Mouse (Mus musculus): ENCODE data around the gene Bloc1s2.
"Not testable (repeated sequence)": the region's sequence is repeated elsewhere in the genome, so short reads cannot be mapped to it uniquely, and the experiment has no call there.

Gene Bloc1s2

DNA sequence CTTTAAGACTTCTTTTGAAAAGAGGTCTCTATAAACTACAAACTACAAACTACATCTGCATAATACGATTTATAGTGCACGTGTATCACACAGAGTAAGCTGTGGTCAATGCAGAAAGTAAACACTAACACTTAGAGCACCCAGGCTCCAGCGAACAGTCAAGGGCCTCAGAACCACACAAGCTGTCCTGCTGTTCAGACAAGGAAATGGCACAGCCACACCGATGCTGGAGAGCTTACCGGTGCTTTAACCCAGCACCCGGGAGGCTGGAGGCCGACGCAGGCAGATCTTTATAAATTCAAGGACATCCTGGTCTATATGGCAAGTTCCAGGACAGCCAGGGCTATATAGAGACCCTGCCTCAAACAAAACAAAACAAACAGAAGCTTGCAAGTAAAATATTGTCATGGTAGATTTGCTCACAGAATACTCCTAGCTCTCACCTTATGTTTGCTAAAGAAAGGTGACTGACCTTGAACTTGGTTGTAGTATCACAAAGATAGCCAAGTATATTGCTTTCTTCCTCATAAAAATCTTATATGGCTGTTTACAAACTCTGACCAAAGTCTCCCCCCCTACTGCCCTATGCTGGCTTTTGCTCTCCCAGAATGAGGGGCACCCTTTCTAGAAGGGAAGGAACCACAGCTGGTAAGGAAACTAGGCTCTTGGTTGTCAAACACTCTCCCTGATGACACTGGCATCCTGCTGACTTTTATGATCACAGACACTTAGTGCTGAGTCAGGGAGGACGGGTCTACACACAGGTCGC lies 18.3 kb downstream of the Bloc1s2 start:
- no peak for DNase-seq (ENCODE audit: low spot score in 2 of 2)

DNA sequence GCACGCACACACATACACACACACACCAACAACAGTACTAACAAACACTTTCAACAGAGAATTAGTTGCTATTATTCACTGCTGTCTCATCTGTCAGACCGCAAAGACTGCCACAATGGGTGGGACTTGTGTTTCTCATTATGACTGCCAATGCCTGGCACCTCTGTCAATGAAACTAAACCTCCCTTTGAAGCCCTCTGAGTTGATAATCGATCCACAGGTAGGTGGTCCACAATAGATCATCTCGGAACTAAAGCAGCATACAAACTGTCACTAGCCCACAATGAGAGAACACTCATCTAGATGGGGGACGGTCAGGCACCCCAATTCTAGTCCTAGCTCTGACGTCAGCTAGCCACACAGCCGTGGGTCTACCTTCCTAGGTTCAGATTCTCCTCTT lies 25.1 kb downstream of the Bloc1s2 start:
- DNase-seq (ENCODE audit: low spot score in 2 of 2) = no peak

DNA sequence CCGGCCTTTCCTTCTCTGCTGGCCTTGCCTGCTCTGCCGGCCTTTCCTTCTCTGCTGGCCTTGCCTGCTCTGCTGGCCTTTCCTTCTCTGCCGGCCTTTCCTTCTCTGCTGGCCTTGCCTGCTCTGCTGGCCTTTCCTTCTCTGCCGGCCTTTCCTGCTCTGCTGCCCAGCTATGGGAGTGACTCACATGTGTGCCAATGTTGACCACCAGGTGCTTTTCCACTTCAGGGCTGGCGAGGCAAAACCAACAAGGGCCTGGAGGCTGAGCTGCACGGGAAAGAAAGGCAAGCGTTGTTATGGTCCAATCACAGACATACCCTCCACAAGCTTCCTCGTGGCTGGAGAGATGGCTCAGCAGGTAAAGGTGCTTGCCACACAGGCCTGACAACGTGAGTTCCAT lies 25.6 kb downstream of the Bloc1s2 start:
- DNase-seq (ENCODE audit: low spot score in 2 of 2) = not testable (repeated sequence)

DNA sequence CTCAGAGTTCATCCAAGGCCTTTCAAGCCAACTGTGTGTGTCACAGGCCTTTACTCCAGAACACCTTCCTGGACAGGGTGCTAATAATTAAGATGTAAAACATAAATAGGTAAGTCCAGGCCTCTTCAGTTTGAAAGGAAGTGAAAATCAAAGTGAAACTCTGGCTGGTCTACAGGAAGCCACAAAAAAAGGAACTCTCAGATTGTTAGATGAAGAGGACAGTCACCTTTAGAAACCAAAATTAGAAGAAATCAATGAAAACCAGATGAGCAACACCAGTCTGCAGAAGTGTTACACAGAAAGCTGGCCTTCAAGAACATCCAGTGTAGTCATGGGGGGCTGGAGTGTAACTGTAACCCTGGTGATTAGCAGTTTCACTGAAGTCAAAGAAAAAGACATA lies 28.5 kb downstream of the Bloc1s2 start:
- DNase-seq (ENCODE audit: low spot score in 2 of 2) = no peak

DNA sequence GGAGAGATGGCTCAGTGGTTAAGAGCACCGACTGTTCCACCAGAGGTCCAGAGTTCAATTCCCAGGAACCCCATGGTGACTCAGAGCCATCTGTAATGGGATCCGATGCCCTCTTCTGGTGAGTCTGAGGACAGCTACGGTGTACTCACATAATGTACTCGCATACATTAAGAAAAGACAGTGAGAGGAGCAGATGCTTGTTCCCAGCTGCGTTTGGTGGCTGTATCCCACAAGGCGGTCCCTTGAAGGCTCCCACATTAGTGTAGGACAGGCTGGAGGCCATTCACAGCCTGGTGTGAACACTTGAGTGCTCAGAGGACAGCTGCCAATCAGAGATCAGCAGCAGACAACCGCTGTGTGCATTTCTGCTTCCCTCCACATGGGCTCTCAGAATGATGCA lies 34.5 kb downstream of the Bloc1s2 start:
- DNase-seq (ENCODE audit: low spot score in 2 of 2) = no peak

DNA sequence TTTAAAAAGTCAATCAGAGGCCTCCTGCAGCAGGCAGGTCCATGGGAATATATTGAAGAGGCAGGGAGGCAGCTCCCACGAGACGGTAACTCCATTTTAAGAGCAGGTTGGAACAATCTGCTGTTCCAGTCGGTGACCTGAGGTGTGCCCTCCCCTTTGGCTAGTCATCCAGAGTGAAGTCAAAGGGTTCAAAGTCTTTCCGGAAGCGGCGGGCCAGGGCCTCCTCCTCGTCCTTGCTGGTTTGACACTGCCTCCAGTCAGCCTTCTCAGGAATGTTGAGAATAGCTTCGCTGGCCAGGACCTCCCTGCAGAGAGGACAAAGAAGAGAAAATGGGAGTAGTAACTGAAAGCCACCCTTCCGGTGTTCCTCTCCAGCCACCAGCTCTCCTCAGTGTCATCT lies 35.9 kb downstream of the Bloc1s2 start:
- DNase-seq (ENCODE audit: low spot score in 2 of 2) = no peak

DNA sequence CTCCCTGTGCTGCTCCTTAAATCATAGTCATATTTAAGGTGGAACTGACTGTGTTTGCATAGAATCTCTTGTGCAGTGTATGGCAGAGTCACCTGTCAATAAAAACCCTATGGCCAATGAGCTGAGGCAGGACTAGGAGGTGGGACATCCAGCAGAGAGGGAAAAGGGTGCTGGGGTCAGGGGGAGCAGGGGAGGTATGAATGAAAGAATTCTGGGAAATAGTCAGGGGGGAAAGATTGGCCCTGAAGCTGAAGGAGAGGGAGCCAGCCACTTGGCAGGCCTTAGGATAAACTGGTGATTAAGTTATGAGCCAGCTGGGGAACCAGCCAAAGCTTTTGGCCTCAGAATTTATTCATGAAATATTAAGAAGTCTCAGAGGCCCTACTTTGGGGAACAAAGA lies 37.2 kb downstream of the Bloc1s2 start:
- DNase-seq (ENCODE audit: low spot score in 2 of 2) = no peak

DNA sequence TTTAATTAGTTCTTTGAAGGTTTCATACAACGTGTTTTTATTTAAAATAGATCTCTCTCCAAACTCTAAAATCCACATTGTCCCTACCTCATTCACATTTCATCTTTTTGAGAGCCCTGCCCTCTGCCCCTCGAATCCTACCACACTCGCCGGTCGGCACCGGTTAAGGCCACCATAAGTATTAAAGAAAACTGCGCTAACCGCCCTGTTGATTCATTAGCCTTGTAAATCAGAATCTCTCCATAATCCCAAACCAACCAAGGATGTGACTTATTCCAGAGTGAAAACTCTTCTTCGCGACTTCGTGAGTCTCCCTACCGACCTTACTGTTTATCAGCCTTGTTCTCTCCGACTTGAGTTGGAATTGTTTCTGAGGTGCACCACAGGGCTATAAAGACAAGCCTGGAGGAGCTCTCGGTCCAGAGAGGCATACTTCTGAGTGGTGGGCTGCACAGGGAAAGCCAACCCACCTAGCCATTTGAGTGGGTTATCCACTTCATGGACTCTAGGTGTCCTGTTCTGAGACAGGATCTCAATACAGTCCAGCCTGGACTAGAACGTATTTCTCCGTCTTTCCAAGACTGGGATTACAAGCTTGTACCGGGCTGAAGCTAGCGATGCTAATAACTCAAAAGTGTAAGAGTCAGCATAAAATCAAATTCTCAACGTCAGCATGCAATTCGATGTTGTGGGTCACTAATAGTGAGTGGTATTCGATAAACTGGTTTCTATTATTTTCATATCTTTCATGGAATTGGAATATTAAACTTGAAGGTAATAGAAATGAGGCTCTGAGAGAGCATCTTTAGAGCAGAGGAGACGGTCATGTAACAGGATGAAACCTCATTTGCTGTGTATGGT lies 38.4 kb downstream of the Bloc1s2 start:
- no peak for DNase-seq (ENCODE audit: low spot score in 2 of 2)

DNA sequence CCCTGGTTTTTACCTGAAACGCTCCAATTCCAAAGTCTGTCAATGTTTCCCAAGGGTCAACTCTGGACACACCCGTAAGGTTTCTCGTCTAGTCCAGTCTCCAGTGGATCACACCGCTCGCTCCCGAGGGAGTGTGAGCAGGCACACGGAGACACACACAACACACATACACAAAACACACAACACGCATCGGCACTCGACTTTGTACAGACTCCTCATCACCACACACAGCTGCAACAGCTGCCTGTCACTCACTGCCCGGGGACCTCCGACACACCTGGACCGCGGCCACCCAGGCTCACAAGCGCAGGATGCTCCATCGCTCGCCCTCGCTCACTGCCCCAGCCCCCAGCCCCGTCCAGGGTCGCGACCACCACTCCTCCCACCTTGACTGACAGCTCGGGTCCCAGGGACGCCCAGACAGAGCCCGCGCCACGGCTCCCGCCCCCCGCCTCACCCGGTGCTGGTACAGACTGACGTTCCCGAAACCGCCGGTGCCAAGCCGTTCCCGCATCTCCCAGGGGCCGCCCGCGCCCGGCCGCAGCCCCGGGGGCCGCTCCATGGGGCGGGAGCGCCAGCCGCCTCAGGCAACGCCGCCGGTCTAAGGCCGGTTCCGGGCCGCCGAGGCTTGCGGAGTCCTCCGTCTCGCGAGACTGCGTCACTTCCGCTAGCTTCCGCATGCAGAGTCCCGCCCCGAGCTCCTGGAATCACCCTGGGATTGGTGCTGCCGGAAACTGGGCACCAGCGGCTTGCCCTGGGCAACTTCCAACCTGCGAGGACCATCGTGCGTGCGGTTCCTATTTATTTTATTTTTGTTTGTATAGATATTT lies 39.2 kb downstream of the Bloc1s2 start, which contains the start of gene Chuk:
Gene Chuk, minus strand, starts transcription at position 650 of the 830 bp plus-strand sequence.
- peak; percentile 94 to 98 for DNase-seq (ENCODE audit: low spot score in 2 of 2)

DNA sequence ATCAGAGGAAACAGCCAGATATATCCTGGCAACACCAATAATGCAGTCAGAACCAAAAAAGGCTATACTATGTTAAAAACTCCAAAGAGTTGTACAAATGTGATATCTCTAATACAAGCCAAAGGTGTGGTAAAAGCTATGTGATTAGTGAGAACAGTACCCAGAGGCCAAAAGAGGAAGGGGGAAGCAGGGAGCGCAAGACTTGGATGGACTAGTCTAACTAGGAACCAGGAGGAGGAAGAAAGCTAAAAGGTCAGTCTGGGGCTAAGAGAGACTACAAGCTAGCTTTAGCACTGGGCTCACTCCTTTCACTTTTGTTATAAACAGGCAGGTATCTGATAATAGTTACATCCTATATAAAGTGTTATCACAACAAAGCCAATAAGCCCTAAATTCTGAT lies 41.9 kb downstream of the Bloc1s2 start:
- DNase-seq (ENCODE audit: low spot score in 2 of 2) = no peak

DNA sequence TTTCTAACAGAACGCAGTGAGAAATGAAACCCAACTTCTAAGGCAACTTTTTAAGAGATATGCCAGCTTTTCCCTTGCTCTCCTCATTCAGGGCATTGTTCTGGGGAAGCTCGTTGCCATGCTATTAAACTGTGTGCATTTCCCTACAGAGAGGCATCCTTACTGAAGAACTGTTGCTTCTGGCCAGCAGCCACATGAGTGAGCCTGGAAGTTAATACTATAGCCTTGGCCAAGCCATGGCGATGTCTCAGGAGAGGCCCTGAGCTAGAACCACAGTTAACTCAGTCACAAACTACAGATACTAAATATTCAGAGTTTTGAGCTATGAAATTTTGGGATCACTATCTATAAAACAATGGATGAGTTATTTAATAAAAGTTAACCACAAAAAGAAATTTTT lies 43.2 kb downstream of the Bloc1s2 start:
- no peak for DNase-seq (ENCODE audit: low spot score in 2 of 2)

DNA sequence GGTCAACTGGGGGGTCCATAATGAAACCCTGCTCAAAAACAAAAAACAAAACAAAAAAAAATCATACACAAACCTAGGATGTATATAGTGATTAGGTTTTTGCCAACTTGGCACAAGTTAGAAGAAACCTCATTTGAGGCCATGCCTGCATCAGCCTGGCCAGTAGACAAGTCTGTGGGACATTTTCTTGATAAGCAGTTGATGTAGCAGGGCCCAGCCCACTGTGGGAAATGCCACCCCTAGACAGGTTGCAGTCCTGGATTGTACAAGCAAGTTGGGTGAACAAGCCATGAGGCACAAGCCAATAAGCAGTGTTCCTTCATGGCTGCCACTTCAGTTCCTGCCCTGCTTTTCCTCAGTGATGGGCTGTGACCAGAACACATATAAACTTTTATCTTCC lies 45.4 kb downstream of the Bloc1s2 start:
- no peak for DNase-seq (ENCODE audit: low spot score in 2 of 2)
